Mouse (Mus musculus) kidney, adult 2 months (tissue): ENCODE measurements at regions not wholly inside any gene's neighbourhood (a gene's known extent, or its start where the extent isn't known, plus 50 kb on each side); places are given as distances from the start of the nearest gene placed in this dataset.

Experiments used
- CTCF ChIP-seq: fragments of 200-500 bp; conservative IDR thresholded peaks from 2 replicates; pipeline ENCODE4 v1.5.1; 2011; ENCODE audit warnings: low read depth, mild to moderate bottlenecking, control low read depth, low read length, moderate library complexity, mixed read lengths; ENCODE audit not compliant: insufficient read depth, insufficient read length
- POLR2A ChIP-seq: fragments of 200-500 bp; IDR thresholded peaks from one replicate; pipeline ENCODE4 v1.6.1; 2011; ENCODE audit warnings: low read depth, low read length, control low read depth

- no peak for TF ChIP-seq POLR2A
- TF ChIP-seq CTCF = no peak
Observed at GRCm38 (mm10) chr1:12615303-12615702, 1201.4 kb downstream of the A830018L16Rik start.
